ENCODE assay signal across 8 mouse cellular contexts in genomic region chr12:86212693-86213470, GRCm38 (mm10). TPM values are rescaled to one million over a fixed set of nuclear protein-coding genes. Genes with fewer than 3 reads are reported as not detected.
A peak's percentile ranks its signal among the peaks of the same experiment; 100 is the strongest.
DNase-seq lines count a peak whose midpoint lies in the region; ATAC-seq lines count a peak whose summit lies in the region.

No protein-coding gene starts in this region.

- 41% methylated on average over 15 of the region's 15 CpGs for WGBS in forebrain, embryonic 10.5 days
- WGBS in forebrain, embryonic 13.5 days: 38% methylated on average over 15 of the region's 15 CpGs

- peaks cover 52% of the 10 kb centered on the region for H3K4me1 ChIP-seq in forebrain, embryonic 10.5 days
- peaks cover 44% of the 10 kb centered on the region for H3K4me1 ChIP-seq in forebrain, embryonic 13.5 days

- no peaks in the 10 kb centered on the region for H3K9me3 ChIP-seq in forebrain, embryonic 10.5 days
- no peaks in the 10 kb centered on the region for H3K9me3 ChIP-seq in forebrain, embryonic 13.5 days (replicated peaks)

- no peak overlapping the region for H3K4me2 ChIP-seq in forebrain, embryonic 13.5 days

- DNase-seq in forebrain, embryonic 10.5 days (ENCODE audit: extremely low spot score, low spot score): peak; percentile 69
- DNase-seq in thymus, postnatal 14 days: peak; percentile 12
- DNase-seq in thymus, postnatal 0 days (ENCODE audit: low spot score): no peak
- DNase-seq in gonadal fat pad, adult 2 months (ENCODE audit: low read depth): peak; percentile 6
- peak; percentile 75 for DNase-seq in lung, postnatal 10 days
- peak; percentile 6 to 36 for DNase-seq in urinary bladder, postnatal 36 days (ENCODE audit: low spot score in 2 of 2)

- H3K36me3 ChIP-seq in forebrain, embryonic 10.5 days (replicated peaks): no peaks in the 10 kb centered on the region
- no peaks in the 10 kb centered on the region for H3K36me3 ChIP-seq in forebrain, embryonic 13.5 days (ENCODE audit: poor library complexity, severe bottlenecking)

- no peak overlapping the region for H3K9ac ChIP-seq in forebrain, embryonic 13.5 days

- no peak overlapping the region for H3K27ac ChIP-seq in forebrain, embryonic 10.5 days
- no peak overlapping the region for H3K27ac ChIP-seq in forebrain, embryonic 13.5 days

- no peak for ATAC-seq in forebrain, embryonic 13.5 days
- ATAC-seq in erythroid progenitor cell, adult 5-6 weeks (replicated peaks; ENCODE audit: low FRiP score, poor library complexity, severe bottlenecking): no peak

- H3K27me3 ChIP-seq in forebrain, embryonic 10.5 days (ENCODE audit: poor library complexity, severe bottlenecking): peaks cover 83% of the 10 kb centered on the region
- peaks cover 68% of the 10 kb centered on the region for H3K27me3 ChIP-seq in forebrain, embryonic 13.5 days

- no peak overlapping the region for H3K4me3 ChIP-seq in forebrain, embryonic 10.5 days
- no peak overlapping the region for H3K4me3 ChIP-seq in forebrain, embryonic 13.5 days

RNA-seq across cellular contexts. Expression of gene Gpatch2l, which starts 28.8 kb away (rescaled TPM):
- 16.6 and 18.3 TPM in 2 replicates for polyA plus RNA-seq in forebrain, embryonic 10.5 days (2016; fragmentation: Nextera tagmentation; extraction: Ambion mirVana)
- polyA plus RNA-seq in forebrain, embryonic 13.5 days (2015; fragmentation: Nextera tagmentation; extraction: Ambion mirVana): 22.6 and 24.1 TPM in 2 replicates
- 16.5 and 17.7 TPM in 2 replicates for polyA plus RNA-seq in thymus, postnatal 0 days (2015; fragmentation: Nextera tagmentation; extraction: Ambion mirVana)
- polyA plus RNA-seq in gonadal fat pad, adult 2 months (2012; rRNA removed): 13.6 and 14.8 TPM in 2 replicates
- 23.1 and 23.5 TPM in 2 replicates for total RNA-seq in erythroid progenitor cell, adult 5-6 weeks (2015; ENCODE audit: low replicate concordance)
- 19.3 and 23.1 TPM in 2 replicates for total RNA-seq in erythroid progenitor cell, adult 5-6 weeks (2017; ENCODE audit: low replicate concordance)
